Mouse (Mus musculus) small intestine, adult 2 months (tissue): ENCODE results near the gene Fancl.

ENCODE experiments used
- CTCF ChIP-seq: fragments of 200-500 bp; IDR thresholded peaks from 2 replicates; pipeline ENCODE4 v1.5.1; 2012; ENCODE audit warnings: low read depth, mild to moderate bottlenecking, control low read depth, inconsistent platforms, low read length, moderate library complexity, mixed read lengths; ENCODE audit not compliant: insufficient replicate concordance, insufficient read length; ENCODE audit errors: extremely low read depth
- POLR2A ChIP-seq: fragments of 200-500 bp; IDR thresholded peaks from 2 replicates; pipeline ENCODE4 v1.6.1; 2012; ENCODE audit warnings: low read depth, mild to moderate bottlenecking, control low read depth, inconsistent platforms, low read length, moderate library complexity

DNA sequence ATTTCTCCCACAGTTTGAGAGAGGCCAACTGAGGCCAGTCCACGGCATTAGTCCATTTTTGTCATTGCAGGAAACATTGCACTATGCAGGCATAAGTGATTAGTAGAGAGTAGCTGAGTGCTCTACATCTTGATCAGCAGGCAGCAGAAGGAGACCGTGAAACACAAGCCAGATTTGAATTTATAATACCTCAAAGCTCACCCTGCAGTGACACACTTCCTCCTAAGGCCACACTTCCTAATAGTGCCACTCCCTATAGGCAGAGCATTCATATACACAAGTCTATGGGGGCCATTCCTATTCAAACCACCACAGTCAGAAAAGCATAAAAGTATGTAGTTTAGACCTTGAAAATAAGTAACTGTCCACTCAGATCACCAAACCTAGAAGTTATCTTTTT, 11.8 kb upstream of the Fancl start:
- no peak for TF ChIP-seq POLR2A
- TF ChIP-seq CTCF: no peak
